Mouse (Mus musculus) liver, embryonic 15.5 days (tissue): ENCODE data around the gene Nradd. TPM values are rescaled to one million over a fixed set of nuclear protein-coding genes. Genes with fewer than 3 reads are reported as not detected.
A peak's percentile ranks its signal among the peaks of the same experiment; 100 is the strongest.

ENCODE experiments used
- ATAC-seq: fragments of 200-750 bp; cut with Nextera tagmentation; 2 replicates; pipeline ENCODE4 v1.8.0; 2017; ENCODE audit warnings: moderate number of reproducible peaks, mild to moderate bottlenecking, moderate library complexity; ENCODE audit not compliant: insufficient read depth
- H3K27ac ChIP-seq: fragments of 300-500 bp; sonication (generic); replicated peaks from 2 replicates; pipeline ENCODE4 v1.5.1; 2015; ENCODE audit warnings: mild to moderate bottlenecking, inconsistent platforms
- H3K27me3 ChIP-seq: fragments of 300-500 bp; sonication (generic); 2 replicates; pipeline ENCODE4 v1.6.1; 2015; ENCODE audit warnings: mild to moderate bottlenecking, inconsistent platforms
- H3K36me3 ChIP-seq: fragments of 300-500 bp; sonication (generic); replicated peaks from 2 replicates; pipeline ENCODE4 v1.6.1; 2015; ENCODE audit warnings: moderate library complexity, mild to moderate bottlenecking, inconsistent platforms
- H3K4me1 ChIP-seq: fragments of 300-500 bp; sonication (generic); replicated peaks from 2 replicates; pipeline ENCODE4 v1.6.1; 2015; ENCODE audit warnings: inconsistent platforms
- H3K4me2 ChIP-seq: fragments of 300-500 bp; sonication (generic); 2 replicates; pipeline ENCODE4 v1.6.1; 2015; ENCODE audit warnings: moderate library complexity, mild to moderate bottlenecking, inconsistent platforms
- H3K4me3 ChIP-seq: fragments of 300-500 bp; sonication (generic); replicated peaks from 2 replicates; pipeline ENCODE4 v1.5.1; 2015; ENCODE audit warnings: mild to moderate bottlenecking, inconsistent platforms
- H3K9ac ChIP-seq: fragments of 300-500 bp; sonication (generic); 2 replicates; pipeline ENCODE4 v1.6.1; 2015; ENCODE audit warnings: moderate library complexity, mild to moderate bottlenecking, inconsistent platforms
- H3K9me3 ChIP-seq: fragments of 300-500 bp; sonication (generic); replicated peaks from 2 replicates; pipeline ENCODE4 v1.6.1; 2016; ENCODE audit warnings: inconsistent platforms
- WGBS: fragments of 180-500 bp; shearing (Covaris S2); methylation state at CpG from one replicate; pipeline ENCODE4 v1.1.7; 2015; ENCODE audit warnings: mixed read lengths; ENCODE audit not compliant: insufficient replicate concordance; 5-methylcytosine and 5-hydroxymethylcytosine counted together
- polyA plus RNA-seq: library from polyadenylated mRNA; unstranded; fragments of >200 nt; fragmentation: Nextera tagmentation; extraction: Ambion mirVana; gene quantifications from 2 replicates; pipeline ENCODE4 v1.2.1, GENCODE M21; 2015

The Nradd gene
- polyA plus RNA-seq, 1 experiment from 2014 or later: 1.6 TPM

DNA sequence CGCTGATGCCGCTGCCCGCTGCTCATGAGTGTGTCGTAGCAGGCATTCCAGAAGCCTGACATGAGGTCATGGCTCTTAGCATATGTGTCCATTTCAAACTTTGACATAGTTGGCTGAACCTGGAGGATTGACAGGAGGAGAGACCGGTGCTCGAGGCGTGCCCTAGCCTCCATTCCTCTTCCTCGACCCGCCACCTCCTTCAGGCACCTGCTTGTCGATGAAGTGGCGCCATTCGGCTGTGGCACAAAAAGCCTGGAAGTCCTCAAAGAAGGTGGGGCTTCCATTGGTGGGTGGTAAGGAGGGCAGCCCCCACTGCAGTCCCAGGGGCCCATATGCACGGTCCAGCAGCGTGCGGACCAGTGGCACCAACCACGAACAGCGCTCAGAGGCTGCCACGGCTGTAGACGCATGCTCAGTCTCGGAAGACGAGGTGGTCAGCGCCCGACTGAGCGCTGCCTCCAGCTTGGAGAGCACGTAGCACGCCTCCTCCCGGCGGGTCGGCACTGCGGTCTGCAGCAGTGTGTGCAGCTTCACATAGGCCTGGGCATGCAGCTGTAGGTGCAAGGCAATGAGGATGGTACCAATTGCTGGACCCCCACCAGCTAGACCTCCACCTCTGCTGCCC lies 7.5 kb upstream of the Nradd start:
- Histone ChIP-seq H3K36me3 (peaks cover 26% of the 10 kb centered on the region), H3K9ac (no peak overlapping the region), H3K4me2 (no peak overlapping the region), H3K27ac (no peak overlapping the region), H3K9me3 (no peaks in the 10 kb centered on the region), H3K27me3 (no peaks in the 10 kb centered on the region), H3K4me1 (no peaks in the 10 kb centered on the region), H3K4me3 (no peak overlapping the region)
- no peak for ATAC-seq
- 82% methylated on average over 30 of the region's 30 CpGs for WGBS

DNA sequence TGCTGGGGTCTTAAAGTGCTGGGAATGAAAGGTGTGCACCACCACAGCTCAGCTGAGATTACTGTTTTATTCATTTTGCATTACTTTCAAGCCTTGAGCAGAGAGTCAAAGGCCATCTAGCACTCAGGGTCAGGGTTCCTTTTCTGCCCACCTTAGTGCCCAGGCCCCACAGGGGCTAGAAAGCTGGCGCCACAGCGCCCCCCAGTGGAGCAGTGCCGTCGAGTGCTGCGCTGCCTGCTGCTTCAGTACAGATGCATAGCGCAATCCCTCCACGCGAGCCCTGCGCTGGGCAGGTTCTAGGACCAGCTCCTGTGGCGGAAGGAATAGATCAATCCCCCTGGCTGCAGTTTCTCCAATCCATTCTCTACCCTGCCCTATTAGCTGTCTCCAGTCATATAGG lies 6.9 kb upstream of the Nradd start:
- no peak overlapping the region for H3K4me3 ChIP-seq
- H3K27ac ChIP-seq: no peak overlapping the region
- no peaks in the 10 kb centered on the region for H3K4me1 ChIP-seq
- no peak overlapping the region for H3K9ac ChIP-seq
- peaks cover 31% of the 10 kb centered on the region for H3K36me3 ChIP-seq
- no peaks in the 10 kb centered on the region for H3K27me3 ChIP-seq
- H3K9me3 ChIP-seq: no peaks in the 10 kb centered on the region
- no peak overlapping the region for H3K4me2 ChIP-seq
- WGBS: 58% methylated on average over 10 of the region's 10 CpGs
- ATAC-seq: no peak

DNA sequence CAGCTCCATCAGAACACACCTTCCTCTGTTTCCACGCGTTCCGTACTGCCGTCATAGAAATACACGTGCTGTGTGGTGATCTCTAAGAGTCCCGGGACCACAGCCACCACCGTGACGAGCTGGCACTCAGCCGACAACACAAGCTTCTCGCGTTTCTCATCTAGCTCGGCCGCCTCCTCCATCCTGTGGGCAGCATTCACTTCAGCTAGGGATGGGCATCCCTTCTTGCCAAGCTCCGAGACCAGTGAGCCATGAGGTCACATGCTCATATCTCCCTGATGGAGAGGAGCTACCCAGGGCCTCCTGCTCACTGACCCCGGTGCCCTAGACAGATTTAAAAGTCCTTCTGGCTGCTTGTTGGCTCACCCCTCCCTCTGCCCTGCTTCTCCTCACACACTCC lies 5.9 kb upstream of the Nradd start:
- Histone ChIP-seq H3K27me3 (no peaks in the 10 kb centered on the region), H3K4me2 (no peak overlapping the region), H3K4me3 (no peak overlapping the region), H3K9ac (no peak overlapping the region), H3K36me3 (peaks cover 34% of the 10 kb centered on the region), H3K27ac (no peak overlapping the region), H3K4me1 (peaks cover 1% of the 10 kb centered on the region), H3K9me3 (no peaks in the 10 kb centered on the region)
- 85% methylated on average over 15 of the region's 15 CpGs for WGBS
- no peak for ATAC-seq

DNA sequence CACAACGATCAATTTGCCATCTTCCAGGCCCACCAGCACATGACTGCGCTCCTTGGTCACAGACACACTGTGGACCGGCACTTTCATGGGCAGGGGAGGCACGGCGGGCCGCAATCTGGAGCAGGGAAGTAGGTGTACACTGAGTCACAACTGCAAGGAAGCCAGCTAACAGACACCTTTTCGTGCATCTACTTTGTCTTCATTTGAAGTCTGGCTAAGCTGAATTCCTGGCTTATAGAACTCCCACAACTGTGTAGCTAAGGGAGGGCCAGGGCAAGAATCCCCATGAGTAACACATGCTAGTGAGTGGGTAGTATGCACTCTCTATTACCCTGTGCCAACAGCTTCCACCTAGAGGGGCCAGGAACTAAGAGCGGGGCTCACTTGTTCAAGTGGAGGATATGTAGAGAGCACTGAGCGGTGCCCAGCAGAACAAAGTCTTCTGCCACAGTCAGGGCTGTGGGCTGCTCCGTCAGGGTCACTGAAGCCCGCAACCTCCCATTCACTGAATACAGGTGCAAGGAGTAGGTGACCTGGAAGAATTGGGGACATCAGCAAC lies 1.2 kb upstream of the Nradd start:
- Histone ChIP-seq H3K4me1 (peaks cover 16% of the 10 kb centered on the region), H3K27ac (no peak overlapping the region), H3K36me3 (peaks cover 14% of the 10 kb centered on the region; the same call in 1 of the 2 replicates), H3K4me3 (peak overlapping the region; percentile 64), H3K9me3 (no peaks in the 10 kb centered on the region), H3K27me3 (no peaks in the 10 kb centered on the region), H3K9ac (peak overlapping the region; percentile 33; the same call in 1 of the 2 replicates), H3K4me2 (peak overlapping the region; percentile 97)
- no peak for ATAC-seq
- 77% methylated on average over 11 of the region's 11 CpGs for WGBS

DNA sequence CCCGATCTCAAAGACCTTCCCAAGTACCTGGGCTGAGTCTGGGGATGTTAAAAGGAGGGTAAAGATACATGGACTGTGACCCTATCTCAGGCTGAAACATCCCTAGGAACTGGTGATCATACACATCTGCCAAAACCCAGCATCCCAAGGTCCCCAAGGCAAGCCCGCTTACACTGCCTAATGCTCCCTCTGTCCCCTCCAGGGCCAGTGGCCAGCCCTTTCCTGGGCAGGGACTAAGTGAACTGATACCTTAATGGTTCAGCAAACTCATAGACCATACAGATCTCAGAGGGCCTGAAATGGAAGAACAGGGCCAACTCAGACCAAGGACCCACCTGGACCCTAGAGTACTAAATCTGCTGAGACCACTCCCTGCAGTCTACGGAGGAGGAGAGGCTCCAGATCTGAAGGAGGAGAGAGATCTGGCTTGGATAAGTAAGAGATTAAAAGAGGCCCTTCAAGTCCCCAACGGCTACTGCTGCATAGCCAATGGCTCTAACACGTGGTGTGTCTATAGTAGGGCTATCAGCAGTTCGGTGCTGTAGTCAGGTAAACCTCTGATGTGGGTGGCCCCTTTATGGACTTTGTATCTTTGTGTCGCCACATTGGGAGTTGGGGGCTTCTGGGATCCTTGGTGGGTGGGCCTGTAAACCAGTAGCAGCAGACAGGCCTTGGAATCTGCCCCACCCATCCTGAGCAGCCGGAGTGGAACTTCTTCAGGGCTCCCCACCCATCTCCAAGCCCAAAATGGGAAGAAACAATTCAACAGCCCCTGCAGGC lies 646 bp downstream of the Nradd start:
- 60% methylated on average over 8 of the region's 8 CpGs for WGBS
- no peak overlapping the region for H3K9ac ChIP-seq
- H3K27ac ChIP-seq: no peak overlapping the region; the same call in 1 of the 2 replicates
- H3K9me3 ChIP-seq: no peaks in the 10 kb centered on the region
- H3K4me3 ChIP-seq: peak overlapping the region; percentile 64
- peak overlapping the region; percentile 97 for H3K4me2 ChIP-seq
- peaks cover 29% of the 10 kb centered on the region for H3K36me3 ChIP-seq
- no peak for ATAC-seq
- H3K27me3 ChIP-seq: no peaks in the 10 kb centered on the region
- H3K4me1 ChIP-seq: peaks cover 16% of the 10 kb centered on the region

DNA sequence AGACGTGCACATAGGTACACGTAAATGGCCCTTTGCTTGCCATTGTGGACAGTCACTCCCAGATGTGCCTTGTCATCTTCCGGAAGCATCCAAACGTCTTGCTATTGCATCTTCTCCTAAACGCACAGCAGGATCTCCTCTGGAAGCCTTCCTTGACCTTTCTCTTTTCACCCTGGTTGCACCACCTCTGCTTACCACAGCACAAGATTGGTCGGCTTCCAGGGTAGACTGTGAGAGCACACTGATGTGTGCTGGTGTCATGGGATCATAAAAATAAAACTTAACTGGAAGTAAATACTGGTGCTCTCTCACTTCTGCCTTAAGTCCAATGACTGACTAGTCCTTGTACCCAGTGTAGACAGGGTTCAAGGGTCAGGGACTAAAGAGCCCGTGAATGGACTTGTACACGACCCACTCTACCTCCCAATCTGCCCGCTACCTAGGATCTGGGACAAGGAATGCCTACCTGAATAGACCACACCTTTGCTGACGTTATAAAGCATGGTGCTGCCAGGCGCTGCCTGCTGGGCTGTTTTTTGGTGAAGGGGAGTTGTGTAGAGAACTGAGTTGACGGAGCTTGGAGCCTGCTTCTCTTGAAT lies 1.5 kb downstream of the Nradd start:
- Histone ChIP-seq H3K27me3 (no peaks in the 10 kb centered on the region), H3K36me3 (peaks cover 38% of the 10 kb centered on the region), H3K4me2 (no peak overlapping the region), H3K9ac (no peak overlapping the region), H3K4me1 (peaks cover 16% of the 10 kb centered on the region), H3K9me3 (no peaks in the 10 kb centered on the region), H3K4me3 (no peak overlapping the region), H3K27ac (no peak overlapping the region)
- WGBS: 66% methylated on average over 12 of the region's 12 CpGs
- ATAC-seq: no peak

DNA sequence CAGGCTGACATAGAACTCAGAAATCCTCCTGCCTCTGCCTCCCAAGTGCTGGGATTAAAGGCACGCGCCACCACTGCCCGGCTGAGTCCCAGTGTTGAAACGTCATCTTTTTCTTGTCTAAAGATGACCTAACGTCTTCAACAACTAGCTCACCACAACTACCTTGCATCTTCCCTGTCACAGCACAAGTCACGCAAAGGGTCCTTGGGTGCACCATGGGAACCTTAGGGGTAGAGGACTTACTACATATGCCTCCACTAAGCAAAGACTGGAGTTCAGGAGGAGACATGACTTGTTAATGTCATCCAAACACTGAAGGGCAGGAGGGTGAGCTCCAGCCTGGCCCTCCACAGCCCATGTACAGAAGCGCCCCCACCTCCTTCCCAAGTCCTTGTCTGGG lies 3.6 kb downstream of the Nradd start:
- Histone ChIP-seq H3K27ac (no peak overlapping the region), H3K4me3 (no peak overlapping the region), H3K4me1 (peaks cover 27% of the 10 kb centered on the region), H3K9ac (no peak overlapping the region), H3K36me3 (peaks cover 42% of the 10 kb centered on the region), H3K9me3 (no peaks in the 10 kb centered on the region), H3K4me2 (no peak overlapping the region), H3K27me3 (no peaks in the 10 kb centered on the region)
- 85% methylated on average over 7 of the region's 7 CpGs for WGBS
- ATAC-seq: no peak

DNA sequence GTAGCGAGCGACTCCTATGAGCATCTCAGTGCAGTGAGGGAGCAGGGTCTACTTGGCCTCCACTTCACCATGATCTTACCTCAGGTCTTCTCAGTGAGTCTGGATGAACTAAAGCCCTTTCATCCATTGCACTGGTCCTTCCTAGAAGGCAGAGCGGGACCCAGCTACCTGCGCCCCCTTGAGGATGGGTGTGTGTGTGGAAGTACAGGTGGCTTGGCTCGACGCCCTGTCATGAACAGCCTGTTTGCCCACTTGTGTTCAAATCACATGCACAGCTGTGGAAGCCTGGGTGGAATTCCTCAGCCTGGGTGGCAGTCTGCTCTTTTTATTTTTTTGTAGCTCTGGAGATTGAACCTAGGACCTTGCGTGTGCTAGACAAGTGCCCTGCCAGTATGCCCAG lies 4.1 kb downstream of the Nradd start:
- peaks cover 45% of the 10 kb centered on the region for H3K36me3 ChIP-seq
- ATAC-seq: no peak

DNA sequence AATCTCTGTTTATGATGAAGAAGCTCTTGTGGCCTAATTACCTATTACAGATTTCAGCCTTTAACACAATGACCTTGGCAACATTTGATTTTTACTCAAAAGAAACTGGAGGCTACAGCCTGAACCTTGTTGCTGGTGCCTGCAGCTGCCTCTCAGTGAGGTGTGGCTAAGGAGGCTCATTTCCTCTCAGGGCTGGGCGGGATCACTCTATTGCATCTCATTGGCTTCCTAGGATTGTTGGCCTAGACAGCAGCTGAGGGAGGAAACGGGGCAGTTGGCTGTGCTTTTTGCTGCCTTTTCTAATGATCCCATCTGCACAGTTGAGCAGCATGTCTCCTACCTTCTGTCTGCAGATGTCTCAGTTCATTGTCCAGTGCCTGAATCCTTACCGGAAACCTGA lies 7.2 kb downstream of the Nradd start:
- Histone ChIP-seq H3K9ac (no peak overlapping the region), H3K36me3 (peaks cover 69% of the 10 kb centered on the region)
- ATAC-seq: no peak

More for the DNA sequence above, 4.1 kb downstream of the Nradd start:
- H3K27me3 ChIP-seq: no peaks in the 10 kb centered on the region
- WGBS: 76% methylated on average over 7 of the region's 7 CpGs
- no peak overlapping the region for H3K4me3 ChIP-seq
- H3K9me3 ChIP-seq: no peaks in the 10 kb centered on the region
- no peak overlapping the region for H3K4me2 ChIP-seq
- peaks cover 29% of the 10 kb centered on the region for H3K4me1 ChIP-seq
- no peak overlapping the region for H3K27ac ChIP-seq
- no peak overlapping the region for H3K9ac ChIP-seq

DNA sequence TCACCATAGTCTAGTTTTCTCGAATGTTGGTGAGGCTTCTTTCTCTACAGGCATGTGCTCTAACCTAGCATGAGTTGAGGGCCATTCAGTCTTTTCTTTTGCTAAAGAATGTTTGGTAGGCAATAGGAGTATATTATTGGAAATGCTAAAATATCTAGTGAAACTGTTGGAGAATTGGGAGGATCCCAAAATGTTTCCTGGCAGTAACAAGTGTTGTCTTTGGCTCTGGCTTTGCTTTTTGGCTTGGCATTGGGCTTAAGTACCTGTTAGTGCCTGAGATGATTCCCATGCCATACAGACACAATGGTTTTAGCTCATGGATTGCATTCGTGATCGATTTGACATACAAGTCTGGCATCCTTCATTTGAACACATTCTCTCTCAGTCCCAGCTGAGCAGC lies 12.8 kb downstream of the Nradd start:
- no peak for ATAC-seq
- Histone ChIP-seq H3K27ac (no peak overlapping the region), H3K36me3 (peaks cover 76% of the 10 kb centered on the region), H3K4me2 (no peak overlapping the region), H3K27me3 (no peaks in the 10 kb centered on the region), H3K4me1 (peaks cover 9% of the 10 kb centered on the region; the same call in 1 of the 2 replicates), H3K9ac (no peak overlapping the region), H3K9me3 (no peaks in the 10 kb centered on the region), H3K4me3 (no peak overlapping the region)
- 70% methylated on average over 3 of the region's 3 CpGs for WGBS

More for the DNA sequence above, 7.2 kb downstream of the Nradd start:
- Histone ChIP-seq H3K4me3 (no peak overlapping the region), H3K4me1 (peaks cover 15% of the 10 kb centered on the region), H3K4me2 (no peak overlapping the region), H3K27me3 (no peaks in the 10 kb centered on the region), H3K27ac (no peak overlapping the region), H3K9me3 (no peaks in the 10 kb centered on the region)
- WGBS: 73% methylated on average over 3 of the region's 3 CpGs

DNA sequence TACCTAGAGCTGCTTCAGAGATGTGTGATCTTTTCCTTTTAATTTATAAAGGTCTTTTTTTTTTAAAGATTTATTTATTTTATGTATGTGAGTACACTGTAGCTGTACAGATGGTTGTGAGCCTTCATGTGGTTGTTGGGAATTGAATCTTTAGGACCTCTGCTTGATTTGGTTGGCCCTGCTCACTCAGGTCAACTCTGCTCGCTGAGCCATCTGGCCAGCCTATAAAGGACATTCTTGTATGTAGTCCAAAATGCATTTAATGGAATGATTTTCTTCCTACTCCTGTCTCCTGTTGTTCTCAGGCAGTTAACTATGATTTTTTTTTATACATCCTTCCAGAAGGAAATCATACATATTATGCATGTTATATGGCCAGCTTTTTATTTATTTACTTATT lies 40.7 kb downstream of the Nradd start:
- no peak overlapping the region for H3K9ac ChIP-seq
- no peaks in the 10 kb centered on the region for H3K9me3 ChIP-seq
- H3K36me3 ChIP-seq: peaks cover 41% of the 10 kb centered on the region
- H3K4me1 ChIP-seq: no peaks in the 10 kb centered on the region
- no peak for ATAC-seq
- WGBS: 81% methylated on average over 1 of the region's 1 CpGs
- H3K27me3 ChIP-seq: no peaks in the 10 kb centered on the region
- H3K27ac ChIP-seq: no peak overlapping the region
- no peak overlapping the region for H3K4me3 ChIP-seq
- H3K4me2 ChIP-seq: no peak overlapping the region
